In genomic region chr8:129264296-129264695, GRCm38 (mm10) we compare ENCODE assay signal across 10 mouse cellular contexts. TPM values are rescaled to one million over a fixed set of nuclear protein-coding genes. Genes with fewer than 3 reads are reported as not detected.
A peak's percentile ranks its signal among the peaks of the same experiment; 100 is the strongest.
DNase-seq lines count a peak whose midpoint lies in the region; ATAC-seq and TF ChIP-seq lines count a peak whose summit lies in the region.
"Had no signal": no experiment of that assay in that cellular context is flagged by ENCODE, and none has a peak within 500 bp of the region (broad histone marks: within the 10 kb centered on the region; RNA-seq: fewer than 3 reads in every experiment).

No protein-coding gene starts in this region.

- ATAC-seq in CD4-positive, CD25-positive, alpha-beta regulatory T cell, adult 4 months: no peak
- no peak for ATAC-seq in G1E (ENCODE audit: extremely low read depth, insufficient number of reproducible peaks, low FRiP score, poor library complexity, severe bottlenecking)
- no peak for ATAC-seq in liver, postnatal 0 days

- peaks cover 9% of the 10 kb centered on the region for H3K4me1 ChIP-seq in G1E (ENCODE audit: insufficient read depth, low read depth, low read length)
- peaks cover 10% of the 10 kb centered on the region for H3K4me1 ChIP-seq in hindbrain, embryonic 10.5 days (replicated peaks)
- H3K4me1 ChIP-seq in liver, postnatal 0 days (ENCODE audit: insufficient read depth): peaks cover 5% of the 10 kb centered on the region

- 90% methylated on average over 2 of the region's 2 CpGs for WGBS in hindbrain, embryonic 10.5 days
- WGBS in liver, postnatal 0 days (ENCODE audit: insufficient replicate concordance): 51% methylated on average over 2 of the region's 2 CpGs

- peaks cover 24% of the 10 kb centered on the region for H3K36me3 ChIP-seq in G1E (replicated peaks)
- peaks cover 32% of the 10 kb centered on the region for H3K36me3 ChIP-seq in hindbrain, embryonic 10.5 days
- H3K36me3 ChIP-seq in liver, postnatal 0 days (replicated peaks; ENCODE audit: insufficient read depth, low read length): peaks cover 8% of the 10 kb centered on the region; the same call in 1 of the 2 replicates

- TF ChIP-seq EP300 in liver, postnatal 0 days (IDR thresholded peaks at IDR 0.05; ENCODE audit: low read depth): no peak

- H3K27ac ChIP-seq in hindbrain, embryonic 10.5 days: no peak overlapping the region
- H3K27ac ChIP-seq in liver, postnatal 0 days (ENCODE audit: low read depth): no peak overlapping the region

- H3K4me3 ChIP-seq in G1E (ENCODE audit: low read depth, low read length): peak overlapping the region; percentile 75; the same call in 1 of the 2 replicates
- H3K4me3 ChIP-seq in hindbrain, embryonic 10.5 days: peak overlapping the region; percentile 59
- H3K4me3 ChIP-seq in liver, postnatal 0 days (ENCODE audit: low read depth, low read length): peak overlapping the region; percentile 60

- peaks cover 22% of the 10 kb centered on the region for H3K9me3 ChIP-seq in G1E (replicated peaks)
- H3K9me3 ChIP-seq in hindbrain, embryonic 10.5 days: peaks cover 29% of the 10 kb centered on the region
- H3K9me3 ChIP-seq in liver, postnatal 0 days (ENCODE audit: low read length): peaks cover 11% of the 10 kb centered on the region

- peak; percentile 9 for DNase-seq in CD4-positive, CD25-positive, alpha-beta regulatory T cell, adult 2 months (ENCODE audit: low read depth, low spot score)
- no peak for DNase-seq in G1E (ENCODE audit: low spot score)
- DNase-seq in hindbrain, embryonic 10.5 days (ENCODE audit: low spot score): no peak
- no peak for DNase-seq in liver, postnatal 0 days
- DNase-seq in right cerebral cortex, adult 2 months (ENCODE audit: low spot score in 2 of 2): no peak
- DNase-seq in spleen, postnatal 4 days (ENCODE audit: low spot score in 2 of 2): no peak
- DNase-seq in cerebellum, adult 18-20 months: no peak
- DNase-seq: cerebellum, adult 9-11 months; right cerebral cortex, postnatal 4 days had no signal

- H3K27me3 ChIP-seq in G1E (ENCODE audit: insufficient read depth, low read length): no peaks in the 10 kb centered on the region
- no peaks in the 10 kb centered on the region for H3K27me3 ChIP-seq in hindbrain, embryonic 10.5 days (ENCODE audit: insufficient read depth, poor library complexity, severe bottlenecking)
- H3K27me3 ChIP-seq in liver, postnatal 0 days (ENCODE audit: insufficient read depth, low read length): no peaks in the 10 kb centered on the region

- H3K4me2 ChIP-seq in liver, postnatal 0 days (ENCODE audit: low read depth, low read length): peak overlapping the region; percentile 73

- H3K9ac ChIP-seq in liver, postnatal 0 days (replicated peaks): no peak overlapping the region

- no peak for TF ChIP-seq CTCF in G1E (IDR thresholded peaks at IDR 0.05; ENCODE audit: low read depth, low read length)
- TF ChIP-seq CTCF in liver, postnatal 0 days (IDR thresholded peaks at IDR 0.05; ENCODE audit: low read depth): no peak

RNA-seq across cellular contexts. Expression of gene 2610044O15Rik8, which starts 30.1 kb away (rescaled TPM):
- 10 to 100 TPM; 20.2 to 32.3 TPM for polyA plus RNA-seq in CD4-positive, CD25-positive, alpha-beta regulatory T cell, adult 4 months (2017; shearing (Covaris generic))
- total RNA-seq in G1E (2014; fragmentation: Nextera tagmentation) (14.3 and 15.0 TPM in 2 replicates), G1E (2017) (21.8 and 27.7 TPM in 2 replicates)
- polyA plus RNA-seq in G1E (2012): 0.48 and 0.72 TPM in 2 replicates
- polyA plus RNA-seq in hindbrain, embryonic 10.5 days (2016; fragmentation: Nextera tagmentation; extraction: Ambion mirVana): 18.3 and 19.1 TPM in 2 replicates
- polyA plus RNA-seq in liver, postnatal 0 days (2015; fragmentation: Nextera tagmentation; extraction: Ambion mirVana): 6.4 and 8.5 TPM in 2 replicates
